Mouse (Mus musculus) cerebellum, adult 2 months (tissue): Measurements from ENCODE around the gene Cdk15.

Source experiments
- CTCF ChIP-seq: fragments of 200-500 bp; IDR thresholded peaks from 2 replicates; pipeline ENCODE4 v1.5.1; 2011; ENCODE audit warnings: low read depth, mild to moderate bottlenecking, control low read depth, low read length, moderate library complexity, borderline replicate concordance; ENCODE audit not compliant: insufficient read depth
- POLR2A ChIP-seq: fragments of 200-500 bp; IDR thresholded peaks from 2 replicates; pipeline ENCODE4 v1.6.1; 2011; ENCODE audit warnings: low read length, control low read depth, borderline replicate concordance; ENCODE audit not compliant: insufficient read depth

DNA sequence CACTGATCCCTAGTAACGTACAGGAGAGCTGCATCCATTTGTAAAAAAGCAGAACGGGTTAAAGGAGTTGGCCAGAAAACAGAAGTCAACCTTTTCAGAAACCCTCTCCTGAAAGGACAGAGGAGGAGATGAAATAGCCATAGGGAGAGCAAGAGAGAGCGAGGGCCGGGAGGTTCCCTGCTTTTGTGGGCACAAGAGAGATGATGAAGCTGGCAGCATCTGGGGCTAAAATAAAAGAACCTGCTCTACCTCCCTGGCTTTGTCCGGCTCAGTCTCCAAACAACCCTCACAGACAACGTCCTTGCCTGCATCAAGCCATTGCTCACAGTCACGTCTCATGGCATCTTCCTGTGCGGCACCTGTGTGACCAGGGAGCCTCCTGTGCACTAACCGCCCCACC lies 102.4 kb downstream of the Cdk15 start:
- TF ChIP-seq CTCF: no peak
- TF ChIP-seq POLR2A: no peak
